Mouse (Mus musculus) brain, embryonic 14.5 days (tissue): Measurements from ENCODE around the gene Fry.

Source experiments
- CTCF ChIP-seq: fragments of 200-500 bp; IDR thresholded peaks from 2 replicates; pipeline ENCODE4 v1.5.1; 2012; ENCODE audit warnings: inconsistent platforms, mild to moderate bottlenecking, moderate library complexity, borderline replicate concordance; ENCODE audit not compliant: insufficient read depth, insufficient read length; ENCODE audit errors: extremely low read depth
- POLR2A ChIP-seq: fragments of 200-500 bp; IDR thresholded peaks from 2 replicates; pipeline ENCODE4 v1.6.1; 2012; ENCODE audit warnings: mild to moderate bottlenecking, inconsistent platforms, borderline replicate concordance; ENCODE audit not compliant: poor library complexity, insufficient read depth, insufficient read length, severe bottlenecking; ENCODE audit errors: extremely low read depth

- no peak for TF ChIP-seq POLR2A
- TF ChIP-seq CTCF, result no peak
Measured at GRCm38 (mm10) chr5:150390422-150390821, 272.0 kb downstream of the Fry start.
